ENCODE assay signal across 8 mouse cellular contexts in genomic region chr11:102295598-102296471, GRCm38 (mm10). TPM values are rescaled to one million over a fixed set of nuclear protein-coding genes. Genes with fewer than 3 reads are reported as not detected.
A peak's percentile ranks its signal among the peaks of the same experiment; 100 is the strongest.
DNase-seq lines count a peak whose midpoint lies in the region; ATAC-seq and TF ChIP-seq lines count a peak whose summit lies in the region.

No protein-coding gene starts in this region.

- TF ChIP-seq EP300 in liver, postnatal 0 days (IDR thresholded peaks at IDR 0.05; ENCODE audit: low read depth): no peak

- peak; percentile 29 for ATAC-seq in forebrain, embryonic 13.5 days
- peak; percentile 33 for ATAC-seq in hindbrain, postnatal 0 days
- ATAC-seq in liver, postnatal 0 days: peak; percentile 35
- peak; percentile 19 for ATAC-seq in neural tube, embryonic 15.5 days (ENCODE audit: low FRiP score)
- no peak for ATAC-seq in monocyte, adult 5-6 weeks (replicated peaks; ENCODE audit: insufficient number of reproducible peaks, low FRiP score, low TSS enrichment, poor library complexity, severe bottlenecking)

- peaks cover 37% of the 10 kb centered on the region for H3K36me3 ChIP-seq in forebrain, embryonic 13.5 days (ENCODE audit: poor library complexity, severe bottlenecking)
- H3K36me3 ChIP-seq in hindbrain, postnatal 0 days (ENCODE audit: insufficient read depth, low read length): peaks cover 19% of the 10 kb centered on the region
- peaks cover 36% of the 10 kb centered on the region for H3K36me3 ChIP-seq in liver, postnatal 0 days (replicated peaks; ENCODE audit: insufficient read depth, low read length)
- peaks cover 30% of the 10 kb centered on the region for H3K36me3 ChIP-seq in neural tube, embryonic 15.5 days

- under 1% methylated on average over 50 of the region's 73 CpGs for WGBS in forebrain, embryonic 13.5 days
- 2% methylated on average over 39 of the region's 73 CpGs for WGBS in hindbrain, postnatal 0 days
- WGBS in liver, postnatal 0 days (ENCODE audit: insufficient replicate concordance): under 1% methylated on average over 39 of the region's 73 CpGs
- 1% methylated on average over 58 of the region's 73 CpGs for WGBS in neural tube, embryonic 15.5 days

- peak overlapping the region; percentile 86 for H3K4me3 ChIP-seq in forebrain, embryonic 13.5 days
- peak overlapping the region; percentile 89 for H3K4me3 ChIP-seq in hindbrain, postnatal 0 days (ENCODE audit: low read length)
- H3K4me3 ChIP-seq in liver, postnatal 0 days (ENCODE audit: low read depth, low read length): peak overlapping the region; percentile 93
- peak overlapping the region; percentile 85 for H3K4me3 ChIP-seq in neural tube, embryonic 15.5 days (replicated peaks)

- no peak for TF ChIP-seq CTCF in hindbrain, postnatal 0 days (IDR thresholded peaks at IDR 0.05; ENCODE audit: low read depth)
- TF ChIP-seq CTCF in liver, postnatal 0 days (IDR thresholded peaks at IDR 0.05; ENCODE audit: low read depth): no peak

- H3K9me3 ChIP-seq in forebrain, embryonic 13.5 days (replicated peaks): no peaks in the 10 kb centered on the region
- H3K9me3 ChIP-seq in hindbrain, postnatal 0 days (ENCODE audit: low read length): no peaks in the 10 kb centered on the region
- no peaks in the 10 kb centered on the region; the same call in 1 of the 2 replicates for H3K9me3 ChIP-seq in liver, postnatal 0 days (ENCODE audit: low read length)
- H3K9me3 ChIP-seq in neural tube, embryonic 15.5 days (replicated peaks): no peaks in the 10 kb centered on the region

- H3K27ac ChIP-seq in forebrain, embryonic 13.5 days: peak overlapping the region; percentile 99
- peak overlapping the region; percentile 96 for H3K27ac ChIP-seq in hindbrain, postnatal 0 days
- peak overlapping the region; percentile 100 for H3K27ac ChIP-seq in liver, postnatal 0 days (ENCODE audit: low read depth)
- peak overlapping the region; percentile 99 for H3K27ac ChIP-seq in neural tube, embryonic 15.5 days (replicated peaks)

- H3K4me2 ChIP-seq in forebrain, embryonic 13.5 days: peak overlapping the region; percentile 84
- peak overlapping the region; percentile 93 for H3K4me2 ChIP-seq in hindbrain, postnatal 0 days (ENCODE audit: low read depth, low read length)
- H3K4me2 ChIP-seq in liver, postnatal 0 days (ENCODE audit: low read depth, low read length): peak overlapping the region; percentile 97
- H3K4me2 ChIP-seq in neural tube, embryonic 15.5 days: peak overlapping the region; percentile 71

- H3K4me1 ChIP-seq in forebrain, embryonic 13.5 days: peaks cover 26% of the 10 kb centered on the region
- H3K4me1 ChIP-seq in hindbrain, postnatal 0 days (ENCODE audit: insufficient read depth, low read length): peaks cover 10% of the 10 kb centered on the region
- H3K4me1 ChIP-seq in liver, postnatal 0 days (ENCODE audit: insufficient read depth): peaks cover 20% of the 10 kb centered on the region
- H3K4me1 ChIP-seq in neural tube, embryonic 15.5 days: peaks cover 30% of the 10 kb centered on the region

- peak overlapping the region; percentile 95 for H3K9ac ChIP-seq in forebrain, embryonic 13.5 days
- peak overlapping the region; percentile 88 for H3K9ac ChIP-seq in hindbrain, postnatal 0 days (replicated peaks; ENCODE audit: low read length)
- H3K9ac ChIP-seq in liver, postnatal 0 days (replicated peaks): peak overlapping the region; percentile 97
- peak overlapping the region; percentile 85 for H3K9ac ChIP-seq in neural tube, embryonic 15.5 days (replicated peaks)

- H3K27me3 ChIP-seq in forebrain, embryonic 13.5 days: no peaks in the 10 kb centered on the region
- no peaks in the 10 kb centered on the region for H3K27me3 ChIP-seq in hindbrain, postnatal 0 days (ENCODE audit: insufficient read depth, low read length)
- no peaks in the 10 kb centered on the region for H3K27me3 ChIP-seq in liver, postnatal 0 days (ENCODE audit: insufficient read depth, low read length)
- no peaks in the 10 kb centered on the region for H3K27me3 ChIP-seq in neural tube, embryonic 15.5 days (replicated peaks)

- DNase-seq in heart, adult 18-20 months: peak; percentile 53 to 60
- DNase-seq in heart, adult 8-10 months (ENCODE audit: low spot score): no peak
- peak; percentile 65 for DNase-seq in adrenal gland, postnatal 25 days
- DNase-seq in hindbrain, postnatal 0 days (ENCODE audit: low spot score): peak; percentile 76
- peak; percentile 84 for DNase-seq in liver, postnatal 0 days

RNA-seq across cellular contexts. Expression of gene Atxn7l3, which starts 0.6 kb away (rescaled TPM):
- total RNA-seq in heart, adult 18-20 months (2021): 10 to 100 TPM; 19.2 to 22.6 TPM
- 10 to 100 TPM; 17.7 to 21.1 (median 20.1) TPM for total RNA-seq in heart, adult 8-10 months (2022)
- 53.6 and 62.4 TPM in 2 replicates for total RNA-seq in adrenal gland, postnatal 25 days (2021)
- 21.8 and 22.7 TPM in 2 replicates for polyA plus RNA-seq in forebrain, embryonic 13.5 days (2015; fragmentation: Nextera tagmentation; extraction: Ambion mirVana)
- total RNA-seq in hindbrain, postnatal 0 days (2014; rRNA removed): 146 and 149 TPM in 2 replicates
- polyA plus RNA-seq in hindbrain, postnatal 0 days (2015; fragmentation: Nextera tagmentation; extraction: Ambion mirVana): 22.8 and 23.7 TPM in 2 replicates
- polyA plus RNA-seq in liver, postnatal 0 days (2015; fragmentation: Nextera tagmentation; extraction: Ambion mirVana): 4.5 and 4.6 TPM in 2 replicates
- polyA plus RNA-seq in neural tube, embryonic 15.5 days (2015; fragmentation: Nextera tagmentation; extraction: Ambion mirVana): 27.2 and 28.1 TPM in 2 replicates
- 29.9 to 43.6 TPM (median 29.9 TPM) in 3 replicates for total RNA-seq in monocyte, adult 5-6 weeks (2017)

RNA-seq across cellular contexts. Expression of gene Tmub2, which starts 11.1 kb away (rescaled TPM):
- 10 to 100 TPM; 24.4 to 26.7 TPM for total RNA-seq in heart, adult 18-20 months (2021)
- 10 to 100 TPM; 27.0 to 28.1 (median 27.6) TPM for total RNA-seq in heart, adult 8-10 months (2022)
- 50.6 and 63.0 TPM in 2 replicates for total RNA-seq in adrenal gland, postnatal 25 days (2021)
- 63.2 and 69.6 TPM in 2 replicates for polyA plus RNA-seq in forebrain, embryonic 13.5 days (2015; fragmentation: Nextera tagmentation; extraction: Ambion mirVana)
- total RNA-seq in hindbrain, postnatal 0 days (2014; rRNA removed): 81.8 and 92.7 TPM in 2 replicates
- 71.0 and 72.2 TPM in 2 replicates for polyA plus RNA-seq in hindbrain, postnatal 0 days (2015; fragmentation: Nextera tagmentation; extraction: Ambion mirVana)
- polyA plus RNA-seq in liver, postnatal 0 days (2015; fragmentation: Nextera tagmentation; extraction: Ambion mirVana): 19.4 and 20.8 TPM in 2 replicates
- polyA plus RNA-seq in neural tube, embryonic 15.5 days (2015; fragmentation: Nextera tagmentation; extraction: Ambion mirVana): 79.8 and 83.7 TPM in 2 replicates
- total RNA-seq in monocyte, adult 5-6 weeks (2017): 25.7 to 34.3 TPM (median 26.5 TPM) in 3 replicates

RNA-seq across cellular contexts. Expression of gene Ubtf, which starts 23.7 kb away (rescaled TPM):
- 10 to 100 TPM; 49.2 to 49.9 TPM for total RNA-seq in heart, adult 18-20 months (2021)
- total RNA-seq in heart, adult 8-10 months (2022): 10 to 100 TPM; 48.6 to 59.7 (median 52.1) TPM
- 113 and 116 TPM in 2 replicates for total RNA-seq in adrenal gland, postnatal 25 days (2021)
- polyA plus RNA-seq in forebrain, embryonic 13.5 days (2015; fragmentation: Nextera tagmentation; extraction: Ambion mirVana): 96.1 and 98.8 TPM in 2 replicates
- 53.7 and 63.7 TPM in 2 replicates for total RNA-seq in hindbrain, postnatal 0 days (2014; rRNA removed)
- polyA plus RNA-seq in hindbrain, postnatal 0 days (2015; fragmentation: Nextera tagmentation; extraction: Ambion mirVana): 74.6 and 76.1 TPM in 2 replicates
- polyA plus RNA-seq in liver, postnatal 0 days (2015; fragmentation: Nextera tagmentation; extraction: Ambion mirVana): 32.4 and 32.5 TPM in 2 replicates
- 68.9 and 79.5 TPM in 2 replicates for polyA plus RNA-seq in neural tube, embryonic 15.5 days (2015; fragmentation: Nextera tagmentation; extraction: Ambion mirVana)
- 160 to 166 TPM (median 161 TPM) in 3 replicates for total RNA-seq in monocyte, adult 5-6 weeks (2017)

RNA-seq across cellular contexts. Expression of gene Asb16, which starts 27.3 kb away (rescaled TPM):
- total RNA-seq in heart, adult 18-20 months (2021): 1 to 10 TPM; 1.2 TPM
- total RNA-seq in heart, adult 8-10 months (2022): 1 to 10 TPM; 1.3 to 1.6 (median 1.5) TPM
- 0.36 TPM in 1 of 2 replicates, not detected in the other for total RNA-seq in adrenal gland, postnatal 25 days (2021)
- polyA plus RNA-seq in forebrain, embryonic 13.5 days (2015; fragmentation: Nextera tagmentation; extraction: Ambion mirVana): not detected in 2 replicates
- 2.2 and 2.6 TPM in 2 replicates for total RNA-seq in hindbrain, postnatal 0 days (2014; rRNA removed)
- polyA plus RNA-seq in hindbrain, postnatal 0 days (2015; fragmentation: Nextera tagmentation; extraction: Ambion mirVana): 0.29 and 0.41 TPM in 2 replicates
- not detected in 2 replicates for polyA plus RNA-seq in liver, postnatal 0 days (2015; fragmentation: Nextera tagmentation; extraction: Ambion mirVana)
- polyA plus RNA-seq in neural tube, embryonic 15.5 days (2015; fragmentation: Nextera tagmentation; extraction: Ambion mirVana): 0.10 and 0.12 TPM in 2 replicates
- not detected in 3 replicates for total RNA-seq in monocyte, adult 5-6 weeks (2017)

RNA-seq across cellular contexts. Expression of gene BC030867, which starts 47.2 kb away (rescaled TPM):
- under 1 TPM; 0.22 to 0.28 TPM for total RNA-seq in heart, adult 18-20 months (2021)
- under 1 TPM; 0.12 to 0.23 (median 0.18) TPM for total RNA-seq in heart, adult 8-10 months (2022)
- 1.3 and 1.5 TPM in 2 replicates for total RNA-seq in adrenal gland, postnatal 25 days (2021)
- 11.0 and 13.7 TPM in 2 replicates for polyA plus RNA-seq in forebrain, embryonic 13.5 days (2015; fragmentation: Nextera tagmentation; extraction: Ambion mirVana)
- total RNA-seq in hindbrain, postnatal 0 days (2014; rRNA removed): 2.3 and 2.4 TPM in 2 replicates
- 2.1 and 2.3 TPM in 2 replicates for polyA plus RNA-seq in hindbrain, postnatal 0 days (2015; fragmentation: Nextera tagmentation; extraction: Ambion mirVana)
- polyA plus RNA-seq in liver, postnatal 0 days (2015; fragmentation: Nextera tagmentation; extraction: Ambion mirVana): 4.7 and 4.9 TPM in 2 replicates
- 2.2 and 5.1 TPM in 2 replicates for polyA plus RNA-seq in neural tube, embryonic 15.5 days (2015; fragmentation: Nextera tagmentation; extraction: Ambion mirVana)
- not detected in 3 replicates for total RNA-seq in monocyte, adult 5-6 weeks (2017)
